Mouse (Mus musculus) intestine, embryonic 14.5 days (tissue): ENCODE measurements at regions not wholly inside any gene's neighbourhood (a gene's known extent, or its start where the extent isn't known, plus 50 kb on each side); places are given as distances from the start of the nearest gene placed in this dataset. TPM values are rescaled to one million over a fixed set of nuclear protein-coding genes. Genes with fewer than 3 reads are reported as not detected.

ENCODE experiments used
- ATAC-seq: fragments of 200-750 bp; cut with Nextera tagmentation; replicated peaks from 2 replicates; pipeline ENCODE4 v1.8.0; 2017; ENCODE audit warnings: low read depth, moderate number of reproducible peaks, moderate TSS enrichment, moderate library complexity; ENCODE audit not compliant: low FRiP score, low TSS enrichment
- DNase-seq: peaks from one replicate; pipeline ENCODE4 v3.0.0-alpha.2; 2018; ENCODE audit warnings: low spot score
- H3K27ac ChIP-seq: fragments of 300-500 bp; sonication (generic); 2 replicates; pipeline ENCODE4 v1.5.1; 2014; ENCODE audit warnings: low read depth, mild to moderate bottlenecking, control low read depth
- H3K27me3 ChIP-seq: fragments of 300-500 bp; sonication (generic); replicated peaks from 2 replicates; pipeline ENCODE4 v1.6.1; 2014; ENCODE audit warnings: low read length, control low read depth; ENCODE audit not compliant: control insufficient read depth, insufficient read depth
- H3K36me3 ChIP-seq: fragments of 300-500 bp; sonication (generic); 2 replicates; pipeline ENCODE4 v1.6.1; 2014; ENCODE audit warnings: low read length, control low read depth; ENCODE audit not compliant: control insufficient read depth, insufficient read depth
- H3K4me1 ChIP-seq: fragments of 300-500 bp; sonication (generic); replicated peaks from 2 replicates; pipeline ENCODE4 v1.6.1; 2014; ENCODE audit warnings: low read length, control low read depth, mixed read lengths; ENCODE audit not compliant: control insufficient read depth, insufficient read depth
- H3K4me2 ChIP-seq: fragments of 300-500 bp; sonication (generic); 2 replicates; pipeline ENCODE4 v1.6.1; 2014; ENCODE audit warnings: low read length
- H3K4me3 ChIP-seq: fragments of 300-500 bp; sonication (generic); 2 replicates; pipeline ENCODE4 v1.5.1; 2014; ENCODE audit warnings: low read depth, low read length, control low read depth, mixed read lengths
- H3K9ac ChIP-seq: fragments of 300-500 bp; sonication (generic); 2 replicates; pipeline ENCODE4 v1.6.1; 2014; ENCODE audit warnings: mild to moderate bottlenecking, low read length
- H3K9me3 ChIP-seq: fragments of 300-500 bp; sonication (generic); 2 replicates; pipeline ENCODE4 v1.6.1; 2016; ENCODE audit warnings: low read length, control low read depth; ENCODE audit not compliant: control insufficient read depth
- WGBS: fragments of 180-500 bp; shearing (Covaris S2); extraction: QIAGEN DNeasy Blood & Tissue Kit; methylation state at CpG from one replicate; pipeline ENCODE4 v1.1.7; 2014; 5-methylcytosine and 5-hydroxymethylcytosine counted together
- microRNA-seq: library from miRNA; unstranded; fragments of <30 nt; microRNA quantifications from one replicate; pipeline ENCODE4, GENCODE M21; 2016

GRCm38 (mm10) chr13:60544363-60544762 lies 57.4 kb upstream of the Dapk1 start:
- Histone ChIP-seq H3K4me3 (no peak overlapping the region), H3K27me3 (no peaks in the 10 kb centered on the region), H3K9ac (no peak overlapping the region), H3K9me3 (no peaks in the 10 kb centered on the region), H3K27ac (no peak overlapping the region), H3K4me1 (no peaks in the 10 kb centered on the region), H3K4me2 (no peak overlapping the region), H3K36me3 (no peaks in the 10 kb centered on the region)
- ATAC-seq = no peak
- DNase-seq = no peak
- WGBS = 56% methylated on average over 3 of the region's 3 CpGs

GRCm38 (mm10) chr13:60545999-60546733 lies 55.6 kb upstream of the Dapk1 start:
- no peak overlapping the region for H3K27ac ChIP-seq
- H3K9ac ChIP-seq = no peak overlapping the region
- 78% methylated on average over 2 of the region's 2 CpGs for WGBS
- H3K4me2 ChIP-seq = no peak overlapping the region
- ATAC-seq (no peak), DNase-seq (no peak)
- no peak overlapping the region for H3K4me3 ChIP-seq
- no peaks in the 10 kb centered on the region for H3K36me3 ChIP-seq
- H3K4me1 ChIP-seq = no peaks in the 10 kb centered on the region
- H3K27me3 ChIP-seq = no peaks in the 10 kb centered on the region
- no peaks in the 10 kb centered on the region for H3K9me3 ChIP-seq

Small RNA genes in the stretch of these regions (microRNA-seq; reads per million reads assigned to microRNA genes)
- not detected for gene Gm24999
- not detected for gene Gm25000
